Mouse (Mus musculus) induced T-regulatory cell, adult 2 months (primary cell): ENCODE results near the gene Pms1.

Experiments used
- DNase-seq: peaks from one replicate; pipeline ENCODE4 v3.0.0-alpha.2; 2012; ENCODE audit warnings: low read depth

Gene Pms1

GRCm38 (mm10) chr1:53194536-53194935 lies 102.3 kb downstream of the Pms1 start:
- DNase-seq: no peak

GRCm38 (mm10) chr1:53191234-53191633 lies 105.6 kb downstream of the Pms1 start:
- no peak for DNase-seq

GRCm38 (mm10) chr1:53189620-53190019 lies 107.2 kb downstream of the Pms1 start:
- DNase-seq: no peak

GRCm38 (mm10) chr1:53187536-53187935 lies 109.3 kb downstream of the Pms1 start, which contains the start of gene 1700019A02Rik:
TSS of gene 1700019A02Rik (minus strand) at chr1:53187636.
- DNase-seq: no peak

GRCm38 (mm10) chr1:53186301-53186700 lies 110.5 kb downstream of the Pms1 start:
- DNase-seq: no peak

- DNase-seq: no peak
Observed at GRCm38 (mm10) chr1:53157715-53158114, 139.1 kb downstream of the Pms1 start.
